Mouse (Mus musculus): ENCODE results near the gene 2300002M23Rik. TPM values are rescaled to one million over a fixed set of nuclear protein-coding genes. Genes with fewer than 3 reads are reported as not detected.
A peak's percentile ranks its signal among the peaks of the same experiment; 100 is the strongest.

Gene 2300002M23Rik
- total and polyA plus RNA-seq, 2 experiments from 2014 or later: not detected

GRCm38 (mm10) chr17:35567767-35568166 is 517 bp downstream of the 2300002M23Rik start:
- Histone ChIP-seq H3K9me3 (replicated peaks; ENCODE audit: control insufficient read depth, low read length) (no peaks in the 10 kb centered on the region), H3K4me1 (ENCODE audit: control insufficient read depth, insufficient read depth) (no peaks in the 10 kb centered on the region), H3K9ac (replicated peaks; ENCODE audit: low read depth, low read length) (no peak overlapping the region), H3K4me2 (ENCODE audit: low read depth, low read length) (no peak overlapping the region), H3K4me3 (ENCODE audit: low read depth, low read length) (no peak overlapping the region), H3K36me3 (replicated peaks; ENCODE audit: control insufficient read depth, insufficient read depth, low read length) (no peaks in the 10 kb centered on the region), H3K27ac (ENCODE audit: low read depth) (no peak overlapping the region), H3K27me3 (ENCODE audit: control insufficient read depth, insufficient read depth, low read length) (peaks cover 8% of the 10 kb centered on the region)
- TF ChIP-seq CTCF (IDR thresholded peaks at IDR 0.05; ENCODE audit: low read depth) (no peak), EP300 (IDR thresholded peaks at IDR 0.05; ENCODE audit: low read depth) (no peak)
- 31% methylated on average over 9 of the region's 9 CpGs for WGBS
- DNase-seq (ENCODE audit: low spot score) (no peak), ATAC-seq (ENCODE audit: insufficient read depth, low read depth) (no peak)

GRCm38 (mm10) chr17:35569091-35569944 is 2.1 kb downstream of the 2300002M23Rik start:
- Histone ChIP-seq H3K9ac (replicated peaks; ENCODE audit: low read depth, low read length) (no peak overlapping the region), H3K4me2 (ENCODE audit: low read depth, low read length) (peak overlapping the region; percentile 53), H3K36me3 (replicated peaks; ENCODE audit: control insufficient read depth, insufficient read depth, low read length) (no peaks in the 10 kb centered on the region), H3K9me3 (replicated peaks; ENCODE audit: control insufficient read depth, low read length) (no peaks in the 10 kb centered on the region), H3K27me3 (ENCODE audit: control insufficient read depth, insufficient read depth, low read length) (peaks cover 8% of the 10 kb centered on the region), H3K4me3 (ENCODE audit: low read depth, low read length) (peak overlapping the region; percentile 27), H3K27ac (ENCODE audit: low read depth) (no peak overlapping the region), H3K4me1 (ENCODE audit: control insufficient read depth, insufficient read depth) (no peaks in the 10 kb centered on the region)
- TF ChIP-seq EP300 (IDR thresholded peaks at IDR 0.05; ENCODE audit: low read depth): no peak
- TF ChIP-seq CTCF (IDR thresholded peaks at IDR 0.05; ENCODE audit: low read depth): no peak
- DNase-seq (ENCODE audit: low spot score) (no peak), ATAC-seq (ENCODE audit: insufficient read depth, low read depth) (no peak; the same call in 1 of the 2 replicates)
- 8% methylated on average over 27 of the region's 28 CpGs for WGBS

DNA sequence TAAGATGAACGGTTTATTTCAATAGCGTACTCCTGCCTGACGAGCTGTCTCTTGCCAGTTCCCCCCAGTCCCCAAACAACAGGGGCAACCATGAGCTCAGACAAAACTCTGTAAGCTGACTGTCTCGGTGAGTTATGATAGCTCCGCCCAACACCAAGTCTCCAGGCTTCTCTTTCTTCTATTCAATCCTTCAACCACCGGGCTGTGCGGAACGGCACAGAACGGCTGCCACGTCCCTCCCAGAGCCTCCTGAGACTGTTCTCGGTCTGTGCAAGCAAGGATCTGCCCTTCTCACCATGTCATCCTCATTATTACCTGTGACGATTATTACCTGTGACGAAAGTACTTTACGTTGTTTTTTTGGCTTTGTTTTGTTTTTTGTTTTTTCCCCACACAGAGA is 3.6 kb downstream of the 2300002M23Rik start:
- no peaks in the 10 kb centered on the region for H3K9me3 ChIP-seq (replicated peaks; ENCODE audit: control insufficient read depth, low read length)

GRCm38 (mm10) chr17:35571477-35571876 is 4.2 kb downstream of the 2300002M23Rik start:
- Histone ChIP-seq H3K9me3 (replicated peaks; ENCODE audit: control insufficient read depth, low read length) (no peaks in the 10 kb centered on the region), H3K27me3 (ENCODE audit: control insufficient read depth, insufficient read depth, low read length) (peaks cover 12% of the 10 kb centered on the region), H3K4me3 (ENCODE audit: low read depth, low read length) (no peak overlapping the region), H3K36me3 (replicated peaks; ENCODE audit: control insufficient read depth, insufficient read depth, low read length) (no peaks in the 10 kb centered on the region), H3K9ac (replicated peaks; ENCODE audit: low read depth, low read length) (no peak overlapping the region), H3K4me2 (ENCODE audit: low read depth, low read length) (no peak overlapping the region), H3K27ac (ENCODE audit: low read depth) (no peak overlapping the region), H3K4me1 (ENCODE audit: control insufficient read depth, insufficient read depth) (no peaks in the 10 kb centered on the region)
- no peak for TF ChIP-seq CTCF (IDR thresholded peaks at IDR 0.05; ENCODE audit: low read depth)
- TF ChIP-seq EP300 (IDR thresholded peaks at IDR 0.05; ENCODE audit: low read depth): no peak
- WGBS: 98% methylated on average over 7 of the region's 7 CpGs
- DNase-seq (ENCODE audit: low spot score): no peak
- ATAC-seq (ENCODE audit: insufficient read depth, low read depth): no peak

More for the DNA sequence above, 3.6 kb downstream of the 2300002M23Rik start:
- no peak for DNase-seq (ENCODE audit: low spot score)
- no peak for ATAC-seq (ENCODE audit: insufficient read depth, low read depth)
- 83% methylated on average over 14 of the region's 14 CpGs for WGBS
- Histone ChIP-seq H3K27ac (ENCODE audit: low read depth) (no peak overlapping the region), H3K27me3 (ENCODE audit: control insufficient read depth, insufficient read depth, low read length) (peaks cover 9% of the 10 kb centered on the region), H3K4me2 (ENCODE audit: low read depth, low read length) (no peak overlapping the region), H3K4me3 (ENCODE audit: low read depth, low read length) (no peak overlapping the region), H3K4me1 (ENCODE audit: control insufficient read depth, insufficient read depth) (no peaks in the 10 kb centered on the region), H3K36me3 (replicated peaks; ENCODE audit: control insufficient read depth, insufficient read depth, low read length) (no peaks in the 10 kb centered on the region), H3K9ac (replicated peaks; ENCODE audit: low read depth, low read length) (no peak overlapping the region)
- TF ChIP-seq EP300 (IDR thresholded peaks at IDR 0.05; ENCODE audit: low read depth) (no peak), CTCF (IDR thresholded peaks at IDR 0.05; ENCODE audit: low read depth) (no peak)

- Histone ChIP-seq H3K4me2 (ENCODE audit: low read depth, low read length) (no peak overlapping the region), H3K4me1 (ENCODE audit: control insufficient read depth, insufficient read depth) (no peaks in the 10 kb centered on the region), H3K27me3 (ENCODE audit: control insufficient read depth, insufficient read depth, low read length) (peaks cover 8% of the 10 kb centered on the region; the same call in 1 of the 2 replicates), H3K9me3 (replicated peaks; ENCODE audit: control insufficient read depth, low read length) (no peaks in the 10 kb centered on the region), H3K4me3 (ENCODE audit: low read depth, low read length) (no peak overlapping the region), H3K27ac (ENCODE audit: low read depth) (no peak overlapping the region), H3K36me3 (replicated peaks; ENCODE audit: control insufficient read depth, insufficient read depth, low read length) (no peaks in the 10 kb centered on the region), H3K9ac (replicated peaks; ENCODE audit: low read depth, low read length) (no peak overlapping the region)
- peak; percentile 59 for DNase-seq (ENCODE audit: low spot score)
- WGBS: 20% methylated on average over 6 of the region's 6 CpGs
- 0 out of 2 replicates have a peak, but pooled peaks have one; percentile 47 for ATAC-seq (ENCODE audit: insufficient read depth, low read depth)
- TF ChIP-seq EP300 (IDR thresholded peaks at IDR 0.05; ENCODE audit: low read depth) (no peak), CTCF (IDR thresholded peaks at IDR 0.05; ENCODE audit: low read depth) (peak; percentile 100)
These were observed 11.0 kb downstream of the 2300002M23Rik start for GRCm38 (mm10) chr17:35578211-35578610.

Data from heart, postnatal 0 days (tissue).